ENCODE assay signal across 10 mouse cellular contexts in genomic region chr11:89066750-89067149, GRCm38 (mm10). TPM values are rescaled to one million over a fixed set of nuclear protein-coding genes. Genes with fewer than 3 reads are reported as not detected.
A peak's percentile ranks its signal among the peaks of the same experiment; 100 is the strongest.
DNase-seq lines count a peak whose midpoint lies in the region; ATAC-seq and TF ChIP-seq lines count a peak whose summit lies in the region.
"Had no signal": no experiment of that assay in that cellular context is flagged by ENCODE, and none has a peak within 500 bp of the region (broad histone marks: within the 10 kb centered on the region; RNA-seq: fewer than 3 reads in every experiment).

Dgke (minus strand) TSS chr11:89066850.

- H3K4me2 ChIP-seq in heart, postnatal 0 days (ENCODE audit: low read depth, low read length) = peak within 1 kb of the TSS; percentile 22; the same call in 1 of the 2 replicates
- no peak within 1 kb of the TSS for H3K4me2 ChIP-seq in neural tube, embryonic 12.5 days (replicated peaks)
- no peak within 1 kb of the TSS for H3K4me2 ChIP-seq in stomach, postnatal 0 days (replicated peaks; ENCODE audit: low read depth)
- H3K4me2 ChIP-seq in kidney, embryonic 14.5 days (replicated peaks; ENCODE audit: low read depth, low read length) = no peak within 1 kb of the TSS
- H3K4me2 ChIP-seq: kidney, embryonic 15.5 days had no signal

- H3K9ac ChIP-seq in heart, postnatal 0 days (replicated peaks; ENCODE audit: low read depth, low read length) = no peak within 1 kb of the TSS; the same call in 1 of the 2 replicates
- H3K9ac ChIP-seq in neural tube, embryonic 12.5 days = 0 out of 2 replicates have a peak within 1 kb of the TSS, but pooled peaks have one; percentile 26
- H3K9ac ChIP-seq in stomach, postnatal 0 days (ENCODE audit: low read length) = no peak within 1 kb of the TSS
- H3K9ac ChIP-seq in kidney, embryonic 14.5 days (ENCODE audit: low read depth, low read length) = no peak within 1 kb of the TSS
- H3K9ac ChIP-seq: kidney, embryonic 15.5 days had no signal

- H3K27ac ChIP-seq in heart, postnatal 0 days (ENCODE audit: low read depth) = peak within 1 kb of the TSS; percentile 68
- no peak within 1 kb of the TSS for H3K27ac ChIP-seq in neural tube, embryonic 12.5 days
- H3K27ac ChIP-seq in stomach, postnatal 0 days (replicated peaks) = 0 out of 2 replicates have a peak within 1 kb of the TSS, but pooled peaks have one; percentile 35
- no peak within 1 kb of the TSS for H3K27ac ChIP-seq in kidney, embryonic 14.5 days (ENCODE audit: low read depth, low read length)
- H3K27ac ChIP-seq: kidney, embryonic 15.5 days had no signal

- H3K27me3 ChIP-seq in heart, postnatal 0 days (ENCODE audit: control insufficient read depth, insufficient read depth, low read length) = no peaks in the 10 kb centered on the region
- H3K27me3 ChIP-seq in neural tube, embryonic 12.5 days (replicated peaks) = no peaks in the 10 kb centered on the region
- H3K27me3 ChIP-seq in stomach, postnatal 0 days (ENCODE audit: control insufficient read depth, insufficient read depth, low read length) = no peaks in the 10 kb centered on the region
- no peaks in the 10 kb centered on the region for H3K27me3 ChIP-seq in kidney, embryonic 14.5 days (ENCODE audit: control insufficient read depth, insufficient read depth, low read length)
- H3K27me3 ChIP-seq: kidney, embryonic 15.5 days had no signal

- no peak for TF ChIP-seq EP300 in heart, postnatal 0 days (IDR thresholded peaks at IDR 0.05; ENCODE audit: low read depth)
- TF ChIP-seq EP300 in stomach, postnatal 0 days (optimal IDR thresholded peaks at IDR 0.05) = no peak

- no peak for TF ChIP-seq CTCF in heart, postnatal 0 days (IDR thresholded peaks at IDR 0.05; ENCODE audit: low read depth)
- no peak for TF ChIP-seq CTCF in stomach, postnatal 0 days (IDR thresholded peaks at IDR 0.05; ENCODE audit: low read depth)

- H3K4me3 ChIP-seq in heart, postnatal 0 days (ENCODE audit: low read depth, low read length) = peak within 1 kb of the TSS; percentile 14; the same call in 1 of the 2 replicates
- H3K4me3 ChIP-seq in neural tube, embryonic 12.5 days = no peak within 1 kb of the TSS
- no peak within 1 kb of the TSS for H3K4me3 ChIP-seq in stomach, postnatal 0 days (ENCODE audit: low read depth, low read length)
- no peak within 1 kb of the TSS for H3K4me3 ChIP-seq in kidney, embryonic 14.5 days (ENCODE audit: low read length)
- H3K4me3 ChIP-seq: kidney, embryonic 15.5 days had no signal

- 96% methylated on average over 1 of the region's 1 CpGs for WGBS in heart, postnatal 0 days
- WGBS in neural tube, embryonic 12.5 days = 100% methylated on average over 1 of the region's 1 CpGs
- 82% methylated on average over 1 of the region's 1 CpGs for WGBS in stomach, postnatal 0 days
- 91% methylated on average over 1 of the region's 1 CpGs for WGBS in kidney, embryonic 14.5 days

- ATAC-seq in heart, postnatal 0 days (ENCODE audit: insufficient read depth, low read depth) = no peak
- no peak for ATAC-seq in neural tube, embryonic 12.5 days (ENCODE audit: low FRiP score, low read depth)
- no peak for ATAC-seq in stomach, postnatal 0 days (ENCODE audit: low FRiP score, low TSS enrichment)
- no peak for ATAC-seq in kidney, embryonic 14.5 days (ENCODE audit: low FRiP score, low TSS enrichment)

- no peaks in the 10 kb centered on the region for H3K36me3 ChIP-seq in heart, postnatal 0 days (replicated peaks; ENCODE audit: control insufficient read depth, insufficient read depth, low read length)
- H3K36me3 ChIP-seq in neural tube, embryonic 12.5 days = no peaks in the 10 kb centered on the region
- H3K36me3 ChIP-seq in stomach, postnatal 0 days (ENCODE audit: control insufficient read depth, insufficient read depth, low read length) = no peaks in the 10 kb centered on the region
- no peaks in the 10 kb centered on the region for H3K36me3 ChIP-seq in kidney, embryonic 14.5 days (ENCODE audit: control insufficient read depth, insufficient read depth, low read length)
- H3K36me3 ChIP-seq: kidney, embryonic 15.5 days had no signal

- DNase-seq in heart, postnatal 0 days (ENCODE audit: low spot score) = no peak
- DNase-seq in heart, adult 9 months (ENCODE audit: low spot score in 2 of 2) = no peak
- no peak for DNase-seq in neural tube, embryonic 10.5 days (ENCODE audit: extremely low spot score, low spot score)
- no peak for DNase-seq in layer of hippocampus, postnatal 14 days (ENCODE audit: low spot score in 2 of 2)
- no peak for DNase-seq in stomach, postnatal 0 days (ENCODE audit: low spot score)
- no peak for DNase-seq in gastrocnemius, postnatal 10 days
- DNase-seq: lung, adult 2 months had no signal

- H3K9me3 ChIP-seq in heart, postnatal 0 days (replicated peaks; ENCODE audit: control insufficient read depth, low read length) = no peaks in the 10 kb centered on the region
- H3K9me3 ChIP-seq in neural tube, embryonic 12.5 days = no peaks in the 10 kb centered on the region
- H3K9me3 ChIP-seq in stomach, postnatal 0 days (ENCODE audit: control insufficient read depth, low read length) = no peaks in the 10 kb centered on the region
- no peaks in the 10 kb centered on the region for H3K9me3 ChIP-seq in kidney, embryonic 14.5 days (ENCODE audit: control insufficient read depth, low read length)
- H3K9me3 ChIP-seq: kidney, embryonic 15.5 days had no signal

- peaks cover 10% of the 10 kb centered on the region; the same call in 1 of the 2 replicates for H3K4me1 ChIP-seq in heart, postnatal 0 days (ENCODE audit: control insufficient read depth, insufficient read depth)
- H3K4me1 ChIP-seq in neural tube, embryonic 12.5 days = no peaks in the 10 kb centered on the region
- no peaks in the 10 kb centered on the region for H3K4me1 ChIP-seq in stomach, postnatal 0 days (replicated peaks; ENCODE audit: control insufficient read depth, insufficient read depth)
- H3K4me1 ChIP-seq in kidney, embryonic 14.5 days (ENCODE audit: control insufficient read depth, insufficient read depth, low read length) = no peaks in the 10 kb centered on the region

RNA-seq across cellular contexts. Expression of gene Dgke, which starts in this region (rescaled TPM):
- 12.6 and 15.7 TPM in 2 replicates for total RNA-seq in heart, postnatal 0 days (2014; rRNA removed; ENCODE audit: low replicate concordance)
- polyA plus RNA-seq in heart, postnatal 0 days (2015; fragmentation: Nextera tagmentation; extraction: Ambion mirVana) = 4.7 and 5.3 TPM in 2 replicates
- 11.1 and 12.7 TPM in 2 replicates for polyA plus RNA-seq in neural tube, embryonic 12.5 days (2016; fragmentation: Nextera tagmentation; extraction: Ambion mirVana)
- 10 to 100 TPM; 36.7 to 39.5 TPM for total RNA-seq in layer of hippocampus, postnatal 14 days (2021)
- 1.9 and 2.2 TPM in 2 replicates for polyA plus RNA-seq in stomach, postnatal 0 days (2015; fragmentation: Nextera tagmentation; extraction: Ambion mirVana)
- total RNA-seq in gastrocnemius, postnatal 10 days (2021) = 1 to 10 TPM; 4.5 to 5.4 TPM
- polyA plus RNA-seq in kidney, embryonic 14.5 days (2014; fragmentation: Nextera tagmentation; extraction: Ambion mirVana) = 3.2 and 5.3 TPM in 2 replicates

Comparison
In these comparisons a context has a peak if more than half of its experiments do, and no peak if none do; other contexts are left out.
1. H3K27ac ChIP-seq: peak in heart, postnatal 0 days (single experiment) and stomach, postnatal 0 days (single experiment); none in neural tube, embryonic 12.5 days (single experiment) and kidney, embryonic 14.5 days (single experiment).